Mouse (Mus musculus): ENCODE measurements around the gene Hoxb5. TPM values are rescaled to one million over a fixed set of nuclear protein-coding genes. Genes with fewer than 3 reads are reported as not detected.

Hoxb5 gene
- total and polyA plus RNA-seq, 2 experiments from 2014 or later: 1.5 TPM; not detected in 1

GRCm38 (mm10) chr11:96327750-96328149 lies 24.6 kb downstream of the Hoxb5 start:
- Histone ChIP-seq H3K9ac (replicated peaks; ENCODE audit: low read length, poor library complexity, severe bottlenecking) (no peak overlapping the region), H3K4me2 (ENCODE audit: low read depth, low read length, poor library complexity, severe bottlenecking) (no peak overlapping the region), H3K9me3 (ENCODE audit: low read length) (no peaks in the 10 kb centered on the region), H3K27me3 (ENCODE audit: insufficient read depth, low read length) (peaks cover 100% of the 10 kb centered on the region), H3K36me3 (ENCODE audit: insufficient read depth, low read length) (no peaks in the 10 kb centered on the region), H3K27ac (ENCODE audit: low read depth, low read length) (no peak overlapping the region), H3K4me1 (ENCODE audit: insufficient read depth, low read length) (no peaks in the 10 kb centered on the region), H3K4me3 (ENCODE audit: low read depth, low read length) (no peak overlapping the region)
- TF ChIP-seq CTCF (IDR thresholded peaks at IDR 0.05): no peak
- no peak for DNase-seq (ENCODE audit: low spot score)
- 6% methylated on average over 5 of the region's 5 CpGs for WGBS
- ATAC-seq (ENCODE audit: low FRiP score): no peak

DNA sequence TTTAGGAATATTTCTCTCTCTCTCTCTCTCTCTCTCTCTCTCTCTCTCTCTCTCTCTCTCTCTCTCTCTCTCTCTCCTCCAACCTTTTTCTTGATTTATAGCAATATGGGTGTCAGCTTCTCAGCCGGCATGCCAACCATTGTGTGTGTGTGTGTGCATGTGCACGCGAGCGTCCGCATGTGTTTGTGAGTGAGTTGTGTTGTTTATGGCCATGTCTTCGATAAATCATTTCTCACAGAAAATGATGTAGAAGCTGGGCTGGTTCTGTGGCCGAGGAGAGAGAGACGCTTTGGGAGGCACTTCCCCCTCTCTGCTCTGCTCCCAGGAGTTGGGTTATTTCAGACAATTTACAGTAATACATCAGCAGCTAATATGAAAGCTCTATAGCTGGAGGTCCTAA lies 25.5 kb downstream of the Hoxb5 start:
- Histone ChIP-seq H3K4me1 (ENCODE audit: insufficient read depth, low read length) (no peaks in the 10 kb centered on the region), H3K9ac (replicated peaks; ENCODE audit: low read length, poor library complexity, severe bottlenecking) (no peak overlapping the region)

GRCm38 (mm10) chr11:96332105-96332504 lies 29.0 kb downstream of the Hoxb5 start:
- H3K4me2 ChIP-seq (ENCODE audit: low read depth, low read length, poor library complexity, severe bottlenecking): no peak overlapping the region
- H3K4me3 ChIP-seq (ENCODE audit: low read depth, low read length): no peak overlapping the region
- H3K9ac ChIP-seq (replicated peaks; ENCODE audit: low read length, poor library complexity, severe bottlenecking): no peak overlapping the region
- H3K36me3 ChIP-seq (ENCODE audit: insufficient read depth, low read length): no peaks in the 10 kb centered on the region
- WGBS: under 1% methylated on average over 8 of the region's 8 CpGs
- no peaks in the 10 kb centered on the region for H3K9me3 ChIP-seq (ENCODE audit: low read length)
- DNase-seq (ENCODE audit: low spot score): no peak
- peaks cover 100% of the 10 kb centered on the region for H3K27me3 ChIP-seq (ENCODE audit: insufficient read depth, low read length)
- no peak for TF ChIP-seq CTCF (IDR thresholded peaks at IDR 0.05)
- no peaks in the 10 kb centered on the region for H3K4me1 ChIP-seq (ENCODE audit: insufficient read depth, low read length)
- no peak overlapping the region for H3K27ac ChIP-seq (ENCODE audit: low read depth, low read length)
- ATAC-seq (ENCODE audit: low FRiP score): no peak

More for the DNA sequence above, 25.5 kb downstream of the Hoxb5 start:
- Histone ChIP-seq H3K27me3 (ENCODE audit: insufficient read depth, low read length) (peaks cover 100% of the 10 kb centered on the region), H3K27ac (ENCODE audit: low read depth, low read length) (no peak overlapping the region), H3K4me2 (ENCODE audit: low read depth, low read length, poor library complexity, severe bottlenecking) (no peak overlapping the region), H3K9me3 (ENCODE audit: low read length) (no peaks in the 10 kb centered on the region), H3K4me3 (ENCODE audit: low read depth, low read length) (no peak overlapping the region), H3K36me3 (ENCODE audit: insufficient read depth, low read length) (no peaks in the 10 kb centered on the region)
- TF ChIP-seq CTCF (IDR thresholded peaks at IDR 0.05): no peak
- 8% methylated on average over 8 of the region's 8 CpGs for WGBS
- ATAC-seq (ENCODE audit: low FRiP score) (no peak), DNase-seq (ENCODE audit: low spot score) (no peak)

- DNase-seq (ENCODE audit: low spot score): no peak
- Histone ChIP-seq H3K4me1 (ENCODE audit: insufficient read depth, low read length) (no peaks in the 10 kb centered on the region), H3K4me3 (ENCODE audit: low read depth, low read length) (no peak overlapping the region), H3K9me3 (ENCODE audit: low read length) (no peaks in the 10 kb centered on the region), H3K36me3 (ENCODE audit: insufficient read depth, low read length) (no peaks in the 10 kb centered on the region), H3K9ac (replicated peaks; ENCODE audit: low read length, poor library complexity, severe bottlenecking) (no peak overlapping the region), H3K27ac (ENCODE audit: low read depth, low read length) (no peak overlapping the region), H3K4me2 (ENCODE audit: low read depth, low read length, poor library complexity, severe bottlenecking) (no peak overlapping the region), H3K27me3 (ENCODE audit: insufficient read depth, low read length) (peaks cover 100% of the 10 kb centered on the region)
- under 1% methylated on average over 26 of the region's 35 CpGs for WGBS
- no peak for TF ChIP-seq CTCF (IDR thresholded peaks at IDR 0.05)
- ATAC-seq (ENCODE audit: low FRiP score): no peak
These were observed 29.5 kb downstream of the Hoxb5 start for GRCm38 (mm10) chr11:96332618-96333032.

DNA sequence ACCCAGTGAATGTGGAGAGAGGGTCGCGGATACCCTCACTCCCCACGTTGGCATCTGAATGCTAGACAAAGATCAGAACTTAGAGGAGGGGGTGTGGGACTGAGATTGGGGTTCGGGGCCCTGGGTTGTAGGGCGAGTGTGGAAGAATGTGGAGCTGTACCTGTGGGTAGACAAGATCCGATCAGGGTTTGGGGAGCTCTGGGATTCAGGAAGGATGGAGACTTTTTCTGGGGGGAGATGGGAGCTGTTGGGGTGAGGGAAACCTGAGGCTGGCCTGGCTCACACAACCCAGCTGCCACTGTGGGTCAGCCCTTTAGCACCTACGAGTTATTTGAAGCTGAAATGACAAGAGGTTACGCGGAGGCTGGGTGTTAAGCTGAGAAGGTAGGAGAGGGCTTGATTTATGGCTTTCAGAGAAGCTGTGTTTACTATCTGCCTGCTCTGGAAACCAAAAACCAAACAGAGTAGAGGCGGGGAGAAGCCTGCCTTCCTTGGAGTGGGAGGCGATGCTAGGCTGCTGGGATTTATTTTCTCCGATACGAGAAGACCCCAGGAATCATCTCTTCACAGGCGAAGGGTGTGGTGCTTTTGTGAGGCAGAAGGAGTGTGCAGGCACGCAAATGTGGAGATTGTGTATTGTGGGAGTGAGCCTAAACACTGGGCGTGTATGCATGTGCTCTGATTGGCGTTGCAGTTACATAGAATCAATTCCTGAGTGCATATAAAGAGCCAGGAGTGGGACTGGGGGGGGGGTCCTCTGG lies 30.3 kb downstream of the Hoxb5 start:
- Histone ChIP-seq H3K4me2 (ENCODE audit: low read depth, low read length, poor library complexity, severe bottlenecking) (no peak overlapping the region), H3K9ac (replicated peaks; ENCODE audit: low read length, poor library complexity, severe bottlenecking) (no peak overlapping the region), H3K36me3 (ENCODE audit: insufficient read depth, low read length) (no peaks in the 10 kb centered on the region), H3K4me3 (ENCODE audit: low read depth, low read length) (no peak overlapping the region), H3K9me3 (ENCODE audit: low read length) (no peaks in the 10 kb centered on the region), H3K27me3 (ENCODE audit: insufficient read depth, low read length) (peaks cover 100% of the 10 kb centered on the region), H3K4me1 (ENCODE audit: insufficient read depth, low read length) (no peaks in the 10 kb centered on the region), H3K27ac (ENCODE audit: low read depth, low read length) (no peak overlapping the region)
- ATAC-seq (ENCODE audit: low FRiP score) (no peak), DNase-seq (ENCODE audit: low spot score) (no peak)
- TF ChIP-seq CTCF (IDR thresholded peaks at IDR 0.05): no peak
- 2% methylated on average over 17 of the region's 17 CpGs for WGBS

DNA sequence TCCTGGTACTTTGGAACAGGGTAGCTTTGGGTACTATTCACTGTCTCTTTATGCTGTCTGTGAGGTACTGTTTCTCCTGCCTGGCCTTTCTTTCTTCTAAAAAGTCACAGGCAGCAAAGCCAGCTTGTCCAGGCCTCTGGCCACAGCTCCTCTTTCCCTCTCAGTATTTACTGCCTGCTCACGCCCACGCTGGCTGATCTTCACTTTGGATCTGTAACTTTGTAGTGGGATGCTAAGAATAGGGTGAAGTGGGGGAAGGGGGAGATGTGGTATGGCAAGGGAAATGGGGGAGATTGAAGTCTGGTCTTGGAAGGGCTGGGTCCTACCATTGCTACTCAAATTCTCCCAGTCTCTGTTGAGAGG lies 30.8 kb downstream of the Hoxb5 start:
- H3K4me3 ChIP-seq (ENCODE audit: low read depth, low read length): no peak overlapping the region
- no peak overlapping the region for H3K4me2 ChIP-seq (ENCODE audit: low read depth, low read length, poor library complexity, severe bottlenecking)
- no peak for ATAC-seq (ENCODE audit: low FRiP score)

More for the DNA sequence above, 30.8 kb downstream of the Hoxb5 start:
- TF ChIP-seq CTCF (IDR thresholded peaks at IDR 0.05): no peak
- Histone ChIP-seq H3K9me3 (ENCODE audit: low read length) (no peaks in the 10 kb centered on the region), H3K27me3 (ENCODE audit: insufficient read depth, low read length) (peaks cover 100% of the 10 kb centered on the region), H3K4me1 (ENCODE audit: insufficient read depth, low read length) (no peaks in the 10 kb centered on the region), H3K36me3 (ENCODE audit: insufficient read depth, low read length) (no peaks in the 10 kb centered on the region), H3K27ac (ENCODE audit: low read depth, low read length) (no peak overlapping the region), H3K9ac (replicated peaks; ENCODE audit: low read length, poor library complexity, severe bottlenecking) (no peak overlapping the region)
- 0% methylated on average over 2 of the region's 2 CpGs for WGBS
- no peak for DNase-seq (ENCODE audit: low spot score)
